Mouse (Mus musculus) heart, adult 2 months (tissue): Measurements from ENCODE around the gene Osbp2.

Source experiments
- CTCF ChIP-seq: fragments of 200-600 bp; IDR thresholded peaks from 2 replicates; pipeline ENCODE4 v1.8.1; 2022; ENCODE audit warnings: antibody characterized with exemption, mild to moderate bottlenecking, moderate library complexity
- EP300 ChIP-seq: fragments of 200-500 bp; IDR thresholded peaks from 2 replicates; pipeline ENCODE4 v1.6.1; 2011; ENCODE audit warnings: low read depth, low read length, control low read depth; ENCODE audit not compliant: insufficient read depth
- POLR2A ChIP-seq: fragments of 200-500 bp; IDR thresholded peaks from 2 replicates; pipeline ENCODE4 v1.6.1; 2011; ENCODE audit warnings: mild to moderate bottlenecking, low read depth, low read length, control low read depth; ENCODE audit not compliant: insufficient read depth

DNA sequence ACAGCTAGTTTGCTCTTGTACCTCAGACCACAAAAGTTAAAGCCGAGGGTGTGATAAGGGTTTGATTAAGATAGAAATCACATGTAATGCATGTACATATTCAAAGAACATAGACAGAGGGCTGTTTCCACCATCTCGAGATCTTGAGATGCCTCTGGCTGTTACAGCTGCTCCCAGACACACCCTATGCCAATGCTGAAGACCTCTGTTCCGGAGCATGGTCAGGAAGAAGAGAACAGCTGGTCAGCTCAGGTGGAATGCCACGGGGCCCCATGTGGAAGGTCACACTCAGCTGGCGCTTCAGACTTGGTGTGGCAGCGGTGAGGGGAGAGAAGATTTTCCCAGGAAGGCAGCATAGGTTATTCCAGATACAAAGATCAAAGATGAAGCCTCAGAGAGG, 41.0 kb upstream of the Osbp2 start:
- TF ChIP-seq CTCF, result no peak
- TF ChIP-seq POLR2A, result no peak
- TF ChIP-seq EP300, result no peak
